Mouse (Mus musculus): ENCODE data around the gene Klk6. TPM values are rescaled to one million over a fixed set of nuclear protein-coding genes. Genes with fewer than 3 reads are reported as not detected.

Klk6 gene
- total RNA-seq, 1 experiment from 2014 or later: not detected

Other genes starting within 250 kb of the Klk6 start
- 9.1 and 9.7 TPM in 2 replicates for gene Zfp719, start 244.9 kb upstream of the Klk6 start, total RNA-seq (2017)
- gene Zfp819, start 217.3 kb upstream of the Klk6 start, total RNA-seq (2017): 0.23 and 1.6 TPM in 2 replicates
- gene Ceacam18, start 189.8 kb upstream of the Klk6 start, total RNA-seq (2017): 1.0 TPM in 1 of 2 replicates, not detected in the other
- 135 and 136 TPM in 2 replicates for gene Siglece, start 164.3 kb upstream of the Klk6 start, total RNA-seq (2017)
- gene Ctu1, start 152.5 kb upstream of the Klk6 start, total RNA-seq (2017): 1.9 and 2.8 TPM in 2 replicates
- not detected in 2 replicates for gene Klk14, start 134.1 kb upstream of the Klk6 start, total RNA-seq (2017)
- gene Klk13, start 111.9 kb upstream of the Klk6 start, total RNA-seq (2017): not detected in 2 replicates
- not detected in 2 replicates for gene Klk12, start 55.6 kb upstream of the Klk6 start, total RNA-seq (2017)
- gene Klk11, start 49.9 kb upstream of the Klk6 start, total RNA-seq (2017): not detected in 2 replicates
- 0.35 TPM in 1 of 2 replicates, not detected in the other for gene Klk10, start 43.5 kb upstream of the Klk6 start, total RNA-seq (2017)
- not detected in 2 replicates for gene Klk9, start 32.6 kb upstream of the Klk6 start, total RNA-seq (2017)
- gene Klk8, start 26.9 kb upstream of the Klk6 start, total RNA-seq (2017): 4.1 TPM in 2 replicates
- not detected in 2 replicates for gene Klk7, start 13.2 kb upstream of the Klk6 start, total RNA-seq (2017)
- not detected in 2 replicates for gene Klk5, start 17.5 kb downstream of the Klk6 start, total RNA-seq (2017)
- not detected in 2 replicates for gene Klk4, start 56.7 kb downstream of the Klk6 start, total RNA-seq (2017)
- gene Klk15, start 109.2 kb downstream of the Klk6 start, total RNA-seq (2017): not detected in 2 replicates
- gene Klk1b8, start 126.2 kb downstream of the Klk6 start, total RNA-seq (2017): not detected in 2 replicates
- not detected in 2 replicates for gene Klk1b1, start 142.3 kb downstream of the Klk6 start, total RNA-seq (2017)
- not detected in 2 replicates for gene Klk1b9, start 151.6 kb downstream of the Klk6 start, total RNA-seq (2017)
- not detected in 2 replicates for gene Klk1b11, start 171.4 kb downstream of the Klk6 start, total RNA-seq (2017)
- gene Klk1b26, start 187.7 kb downstream of the Klk6 start, total RNA-seq (2017): not detected in 2 replicates
- not detected in 2 replicates for gene Klk1b27, start 227.8 kb downstream of the Klk6 start, total RNA-seq (2017)